Mouse (Mus musculus) intestine, postnatal 0 days (tissue): ENCODE measurements around the gene Dnah1. TPM values are rescaled to one million over a fixed set of nuclear protein-coding genes. Genes with fewer than 3 reads are reported as not detected.

ENCODE experiments used
- ATAC-seq: fragments of 200-750 bp; cut with Nextera tagmentation; 2 replicates; pipeline ENCODE4 v1.8.0; 2017; ENCODE audit warnings: mild to moderate bottlenecking, moderate TSS enrichment, moderate library complexity
- H3K27ac ChIP-seq: fragments of 300-500 bp; sonication (generic); 2 replicates; pipeline ENCODE4 v1.5.1; 2014; ENCODE audit warnings: mild to moderate bottlenecking, low read depth, low read length, moderate library complexity
- H3K27me3 ChIP-seq: fragments of 300-500 bp; sonication (generic); replicated peaks from 2 replicates; pipeline ENCODE4 v1.6.1; 2014; ENCODE audit warnings: low read length, mixed read lengths; ENCODE audit not compliant: control insufficient read depth, insufficient read depth
- H3K36me3 ChIP-seq: fragments of 300-500 bp; sonication (generic); 2 replicates; pipeline ENCODE4 v1.6.1; 2014; ENCODE audit warnings: mild to moderate bottlenecking, moderate library complexity; ENCODE audit not compliant: control insufficient read depth, insufficient read depth
- H3K4me1 ChIP-seq: fragments of 300-500 bp; sonication (generic); replicated peaks from 2 replicates; pipeline ENCODE4 v1.6.1; 2014; ENCODE audit warnings: antibody characterized with exemption, low read length, mixed read lengths; ENCODE audit not compliant: control insufficient read depth, insufficient read depth
- H3K4me2 ChIP-seq: fragments of 300-500 bp; sonication (generic); replicated peaks from 2 replicates; pipeline ENCODE4 v1.6.1; 2014; ENCODE audit warnings: low read depth, mild to moderate bottlenecking, moderate library complexity
- H3K4me3 ChIP-seq: fragments of 300-500 bp; sonication (generic); 2 replicates; pipeline ENCODE4 v1.5.1; 2014; ENCODE audit warnings: low read depth, low read length
- H3K9ac ChIP-seq: fragments of 300-500 bp; sonication (generic); 2 replicates; pipeline ENCODE4 v1.6.1; 2014; ENCODE audit warnings: mild to moderate bottlenecking, low read depth, low read length
- H3K9me3 ChIP-seq: fragments of 300-500 bp; sonication (generic); 2 replicates; pipeline ENCODE4 v1.6.1; 2016; ENCODE audit warnings: mixed run types; ENCODE audit not compliant: control insufficient read depth
- CTCF ChIP-seq: sonication (generic); IDR thresholded peaks from 2 replicates; pipeline ENCODE4 v1.5.1; 2016; ENCODE audit warnings: low read depth, mild to moderate bottlenecking, control low read depth, antibody characterized with exemption, moderate library complexity
- WGBS: fragments of 180-500 bp; shearing (Covaris S2); extraction: QIAGEN DNeasy Blood & Tissue Kit; methylation state at CpG from one replicate; pipeline ENCODE4 v1.1.7; 2014; 5-methylcytosine and 5-hydroxymethylcytosine counted together
- polyA plus RNA-seq: library from polyadenylated mRNA; unstranded; fragments of >200 nt; fragmentation: Nextera tagmentation; extraction: Ambion mirVana; gene quantifications from 2 replicates; pipeline ENCODE4 v1.2.1, GENCODE M21; 2015

The Dnah1 gene
- polyA plus RNA-seq, 1 experiment from 2014 or later, result 0.57 TPM

DNA sequence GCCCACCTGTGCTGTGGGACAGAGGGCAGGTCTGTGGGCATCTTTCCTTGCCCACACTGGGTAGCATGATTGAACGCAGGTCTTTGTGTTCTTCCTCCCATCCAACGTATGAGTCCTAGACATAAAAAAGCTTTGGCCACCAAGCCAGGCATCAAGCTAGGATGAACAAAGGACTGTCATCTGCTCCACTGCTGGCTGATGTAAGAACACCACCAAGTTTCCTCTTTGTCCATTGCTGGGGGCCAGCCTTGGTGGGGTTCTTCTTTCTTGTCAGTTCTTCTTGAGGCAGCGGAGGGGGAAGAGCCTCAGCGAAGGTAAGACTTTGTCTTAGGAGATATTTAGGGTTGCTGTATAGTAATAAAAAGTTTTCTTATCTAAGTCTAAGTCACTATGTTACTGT lies 7.3 kb upstream of the Dnah1 start:
- ATAC-seq, result no peak
- Histone ChIP-seq H3K4me3 (no peak overlapping the region), H3K4me2 (no peak overlapping the region), H3K4me1 (no peaks in the 10 kb centered on the region), H3K9ac (no peak overlapping the region), H3K9me3 (no peaks in the 10 kb centered on the region), H3K27ac (no peak overlapping the region), H3K27me3 (0 out of 2 replicates have a peak, but pooled peaks cover 3% of the 10 kb centered on the region), H3K36me3 (no peaks in the 10 kb centered on the region)
- no peak for TF ChIP-seq CTCF
- 65% methylated on average over 4 of the region's 4 CpGs for WGBS

DNA sequence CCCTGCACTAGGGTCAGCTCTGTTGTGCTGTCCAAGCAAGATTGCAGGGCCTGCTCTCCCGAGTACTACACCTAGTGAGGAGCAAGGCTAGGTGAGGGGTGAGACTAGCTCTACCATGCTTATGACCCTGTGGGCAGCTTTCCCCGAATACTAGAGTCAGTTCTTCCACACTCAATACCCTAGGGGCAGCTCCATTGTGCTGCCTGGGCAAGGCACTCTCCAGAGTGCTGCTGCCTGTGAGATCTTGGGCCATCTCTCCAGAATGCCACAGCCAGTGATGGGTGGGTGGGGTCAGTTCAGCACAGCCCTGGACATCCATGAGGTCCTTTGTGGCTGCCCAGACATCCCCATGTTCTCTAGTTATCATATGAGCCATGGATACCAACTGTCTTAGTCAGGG lies 6.0 kb upstream of the Dnah1 start:
- no peak overlapping the region for H3K4me3 ChIP-seq
- ATAC-seq, result no peak
- 71% methylated on average over 2 of the region's 2 CpGs for WGBS

DNA sequence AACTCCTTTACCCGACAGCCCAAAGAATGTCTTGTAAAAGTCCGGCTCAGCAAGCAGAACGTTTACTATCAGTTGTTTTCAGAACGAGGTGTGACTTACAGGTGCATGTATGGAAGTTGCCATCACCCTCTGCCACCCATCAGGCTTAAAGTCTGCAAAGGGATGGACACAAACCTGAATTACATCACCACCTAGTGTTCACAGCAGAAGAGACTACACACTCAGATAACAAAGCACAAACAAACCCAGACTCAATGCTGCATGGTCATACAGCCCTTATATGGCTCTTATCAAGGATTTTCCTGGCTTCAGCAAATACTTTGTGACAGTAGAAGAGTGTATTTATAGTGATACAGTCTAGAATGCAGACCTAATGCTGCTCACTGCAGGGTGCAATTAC lies 4.0 kb upstream of the Dnah1 start:
- 56% methylated on average over 4 of the region's 4 CpGs for WGBS
- Histone ChIP-seq H3K4me1 (no peaks in the 10 kb centered on the region), H3K27me3 (0 out of 2 replicates have a peak, but pooled peaks cover 3% of the 10 kb centered on the region), H3K27ac (no peak overlapping the region), H3K4me2 (no peak overlapping the region), H3K36me3 (no peaks in the 10 kb centered on the region), H3K9ac (no peak overlapping the region), H3K9me3 (no peaks in the 10 kb centered on the region), H3K4me3 (no peak overlapping the region)
- ATAC-seq, result peak; percentile 29; the same call in 1 of the 2 replicates
- peak; percentile 60 for TF ChIP-seq CTCF

More for the DNA sequence above, 6.0 kb upstream of the Dnah1 start:
- Histone ChIP-seq H3K9me3 (no peaks in the 10 kb centered on the region), H3K4me1 (no peaks in the 10 kb centered on the region), H3K27ac (no peak overlapping the region), H3K36me3 (no peaks in the 10 kb centered on the region), H3K9ac (no peak overlapping the region), H3K27me3 (0 out of 2 replicates have a peak, but pooled peaks cover 3% of the 10 kb centered on the region), H3K4me2 (no peak overlapping the region)
- no peak for TF ChIP-seq CTCF

DNA sequence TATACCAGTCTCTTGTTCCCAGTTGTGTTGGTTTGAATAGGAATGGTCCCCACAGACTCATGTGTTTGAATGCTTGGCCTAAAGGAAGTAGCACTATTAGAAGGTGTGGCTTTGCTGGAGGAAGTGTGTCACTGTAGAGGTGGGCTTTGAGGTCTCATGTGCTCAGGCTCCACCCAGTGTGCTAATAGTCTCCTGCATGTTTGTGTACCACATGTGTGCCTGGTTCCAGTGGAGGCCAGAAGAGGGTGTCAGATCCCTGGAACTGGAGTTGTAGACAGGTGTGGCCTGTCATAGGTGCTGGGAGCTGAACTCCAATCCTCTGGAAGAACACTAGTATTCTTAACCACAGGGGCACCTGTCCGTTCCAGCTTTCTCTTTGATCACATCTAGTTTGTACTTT lies 3.5 kb upstream of the Dnah1 start:
- ATAC-seq, result no peak
- H3K4me2 ChIP-seq, result no peak overlapping the region
- H3K9me3 ChIP-seq, result no peaks in the 10 kb centered on the region
- no peaks in the 10 kb centered on the region for H3K36me3 ChIP-seq
- 91% methylated on average over 1 of the region's 1 CpGs for WGBS
- H3K4me3 ChIP-seq, result no peak overlapping the region
- H3K27ac ChIP-seq, result no peak overlapping the region
- no peak for TF ChIP-seq CTCF
- H3K9ac ChIP-seq, result no peak overlapping the region
- no peaks in the 10 kb centered on the region for H3K4me1 ChIP-seq
- 0 out of 2 replicates have a peak, but pooled peaks cover 3% of the 10 kb centered on the region for H3K27me3 ChIP-seq

DNA sequence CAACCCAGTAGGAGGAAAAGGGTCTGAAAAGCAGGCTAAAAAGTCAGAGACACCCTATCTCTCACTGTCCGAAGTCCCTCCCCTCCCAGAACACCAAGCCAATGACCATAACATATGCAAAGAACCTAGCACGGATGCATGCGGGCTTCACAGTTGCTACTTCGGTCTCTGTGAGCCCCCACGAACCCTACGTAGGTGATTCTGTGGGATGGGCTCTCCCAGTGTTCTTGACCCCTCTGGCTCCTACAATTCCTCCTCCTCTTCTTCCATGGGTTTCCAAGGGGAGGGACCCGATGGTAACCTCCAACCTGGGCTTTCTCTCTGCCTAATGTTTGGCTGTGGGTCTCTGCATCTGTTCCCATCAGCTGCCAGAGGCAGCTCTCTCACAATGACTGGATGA lies 3.1 kb upstream of the Dnah1 start:
- no peak for ATAC-seq
- no peaks in the 10 kb centered on the region for H3K36me3 ChIP-seq
- H3K9me3 ChIP-seq, result no peaks in the 10 kb centered on the region
- H3K4me1 ChIP-seq, result no peaks in the 10 kb centered on the region
- no peak overlapping the region for H3K4me3 ChIP-seq
- no peak overlapping the region for H3K9ac ChIP-seq
- 74% methylated on average over 7 of the region's 7 CpGs for WGBS
- H3K4me2 ChIP-seq, result no peak overlapping the region
- TF ChIP-seq CTCF, result no peak
- no peak overlapping the region for H3K27ac ChIP-seq
- 0 out of 2 replicates have a peak, but pooled peaks cover 3% of the 10 kb centered on the region for H3K27me3 ChIP-seq

DNA sequence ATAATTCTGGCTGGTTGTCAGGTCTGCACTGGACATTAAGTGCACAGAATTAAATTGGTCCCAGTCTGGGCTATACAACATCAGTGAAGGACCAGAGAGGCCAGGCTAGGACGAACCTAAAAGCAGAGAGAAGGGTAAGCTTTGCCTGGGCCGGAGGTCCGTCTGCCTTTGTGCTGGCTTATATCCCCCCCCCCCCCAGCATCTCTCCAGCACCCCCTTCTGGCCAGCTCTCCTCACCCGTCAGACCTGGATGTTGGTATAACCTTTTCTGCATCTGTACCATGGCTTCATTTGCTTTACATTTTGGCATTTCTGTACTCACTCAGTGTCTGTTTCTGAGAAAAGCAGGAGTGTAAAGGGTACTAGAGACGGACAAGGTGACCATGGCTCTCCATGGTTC lies 1.9 kb upstream of the Dnah1 start:
- 58% methylated on average over 5 of the region's 5 CpGs for WGBS
- no peak for ATAC-seq
- Histone ChIP-seq H3K9me3 (no peaks in the 10 kb centered on the region), H3K27ac (no peak overlapping the region), H3K4me3 (no peak overlapping the region), H3K4me1 (no peaks in the 10 kb centered on the region), H3K4me2 (no peak overlapping the region), H3K36me3 (no peaks in the 10 kb centered on the region), H3K27me3 (0 out of 2 replicates have a peak, but pooled peaks cover 3% of the 10 kb centered on the region), H3K9ac (no peak overlapping the region)
- peak; percentile 45 for TF ChIP-seq CTCF

DNA sequence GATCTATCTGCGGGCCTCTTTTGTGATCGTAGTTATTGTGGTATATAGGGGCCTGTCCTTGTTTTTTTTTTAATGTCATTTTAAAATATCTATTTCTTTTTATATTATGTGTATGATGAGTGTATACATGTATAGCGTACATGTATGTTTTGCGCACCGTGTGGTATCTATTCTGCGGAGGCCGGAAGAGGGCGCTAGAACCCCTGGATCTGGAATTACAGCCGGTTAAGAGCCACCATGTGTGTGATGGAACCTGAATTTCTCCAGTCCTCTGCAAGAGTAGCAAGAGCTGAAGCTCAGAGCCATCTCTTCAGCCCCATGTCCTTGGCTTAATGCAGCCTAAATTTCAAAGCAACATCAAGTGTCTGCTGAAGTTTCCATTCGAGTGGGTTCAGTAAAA lies 1.2 kb upstream of the Dnah1 start:
- TF ChIP-seq CTCF, result peak; percentile 35; the same call in 1 of the 2 replicates
- Histone ChIP-seq H3K4me1 (no peaks in the 10 kb centered on the region), H3K9ac (no peak overlapping the region), H3K27me3 (0 out of 2 replicates have a peak, but pooled peaks cover 3% of the 10 kb centered on the region), H3K9me3 (no peaks in the 10 kb centered on the region), H3K36me3 (no peaks in the 10 kb centered on the region), H3K4me3 (no peak overlapping the region), H3K27ac (no peak overlapping the region), H3K4me2 (no peak overlapping the region)
- ATAC-seq, result no peak
- WGBS, result 77% methylated on average over 10 of the region's 10 CpGs
